Mouse (Mus musculus): ENCODE results near the gene Spcs2. TPM values are rescaled to one million over a fixed set of nuclear protein-coding genes. Genes with fewer than 3 reads are reported as not detected.

The Spcs2 gene
- total RNA-seq, 2 experiments from 2014 or later, result 86.4 to 90.6 TPM

GRCm38 (mm10) chr7:99858813-99859585 is 4.3 kb downstream of the Spcs2 start, which contains the start of gene Xrra1:
Gene Xrra1 (plus strand): TSS chr7:99859116.
- peak within 1 kb of the TSS; percentile 98 for H3K27ac ChIP-seq
- DNase-seq (ENCODE audit: extremely low spot score in 1 of 2, low spot score in 2 of 2), result peak; percentile 96 to 97
- H3K4me3 ChIP-seq, result peak within 1 kb of the TSS; percentile 79
- intact Hi-C loops (cut with DNase I), result loop anchor here (2.0 to 10.0 kb wide), 2 partner anchors 30 to 374 kb away; partner anchors contain the start of genes Neu3 and Rps3
- no peak for TF ChIP-seq CTCF (IDR thresholded peaks at IDR 0.05)

GRCm38 (mm10) chr7:99858175-99858812 is 5.0 kb downstream of the Spcs2 start:
- Histone ChIP-seq H3K4me3 (peak overlapping the region; percentile 79), H3K27ac (peak overlapping the region; percentile 98)
- intact Hi-C loops (cut with DNase I), result loop anchor here (2.0 to 10.0 kb wide), 2 partner anchors 29 to 373 kb away; partner anchors contain the start of genes Neu3 and Rps3
- no peak for TF ChIP-seq CTCF (IDR thresholded peaks at IDR 0.05)
- DNase-seq (ENCODE audit: extremely low spot score in 1 of 2, low spot score in 2 of 2), result no peak

DNA sequence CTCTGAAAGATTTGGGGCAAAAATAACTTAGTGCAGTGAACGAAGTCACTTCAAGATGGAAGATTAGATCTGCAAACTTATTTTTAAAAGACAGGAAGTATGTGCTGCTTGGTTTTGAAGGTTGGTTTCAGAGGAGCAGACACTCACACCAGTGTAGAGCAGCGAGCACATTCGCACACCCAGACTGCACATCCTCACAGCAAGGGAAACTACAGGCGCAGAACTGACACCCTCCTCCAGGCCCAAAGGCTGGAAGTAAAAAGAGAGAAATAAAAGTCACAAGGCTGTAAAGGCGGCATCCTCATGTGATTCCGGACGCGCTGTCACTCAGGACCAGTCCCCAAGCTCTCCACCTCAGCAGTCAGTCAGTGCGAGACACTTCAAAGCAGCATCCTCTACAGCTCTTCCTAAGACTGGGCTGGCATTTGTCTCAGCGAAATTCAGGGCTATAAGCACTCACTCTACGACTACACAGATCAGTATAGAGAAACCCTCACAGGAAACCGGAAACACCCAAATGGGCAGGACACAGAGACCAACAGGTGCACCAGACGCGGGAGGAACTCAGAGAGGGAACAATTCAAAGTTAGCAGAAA is 6.9 kb downstream of the Spcs2 start:
- intact Hi-C loops (cut with DNase I), result loop anchor here (10.0 kb wide), 1 partner anchor 372 kb away; the partner anchor contains the start of gene Rps3
- no peak overlapping the region for H3K27ac ChIP-seq

DNA sequence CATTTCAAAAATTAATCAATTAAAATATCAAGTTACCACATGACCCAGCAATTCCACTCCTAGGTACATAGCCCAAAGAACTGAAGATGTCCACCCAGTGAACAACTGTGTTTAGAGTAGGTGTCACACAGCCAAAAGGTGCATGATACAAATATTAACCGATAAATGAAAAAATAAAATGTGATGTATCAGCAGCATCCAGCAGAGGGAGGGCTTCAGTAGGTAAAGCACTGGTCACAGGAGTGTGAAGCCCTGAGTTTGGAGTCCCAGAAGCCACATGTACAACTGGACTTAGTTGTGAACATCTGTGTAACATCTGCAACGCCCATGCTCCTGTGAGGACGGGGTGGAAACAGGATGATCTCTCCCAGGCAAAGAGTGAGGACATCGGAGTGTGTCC is 9.0 kb downstream of the Spcs2 start:
- Histone ChIP-seq H3K4me3 (no peak overlapping the region), H3K27ac (no peak overlapping the region)
- DNase-seq (ENCODE audit: extremely low spot score in 1 of 2, low spot score in 2 of 2), result no peak
- intact Hi-C loops (cut with DNase I), result loop anchor here (10.0 kb wide), 1 partner anchor 370 kb away; the partner anchor contains the start of gene Rps3
- TF ChIP-seq CTCF (IDR thresholded peaks at IDR 0.05), result no peak

More for the DNA sequence above, 6.9 kb downstream of the Spcs2 start:
- no peak for TF ChIP-seq CTCF (IDR thresholded peaks at IDR 0.05)
- DNase-seq (ENCODE audit: extremely low spot score in 1 of 2, low spot score in 2 of 2), result no peak
- no peak overlapping the region for H3K4me3 ChIP-seq

GRCm38 (mm10) chr7:99853350-99853749 is 9.9 kb downstream of the Spcs2 start:
- TF ChIP-seq CTCF (IDR thresholded peaks at IDR 0.05), result no peak; the same call in 1 of the 2 replicates
- Histone ChIP-seq H3K4me3 (no peak overlapping the region), H3K27ac (no peak overlapping the region)
- no peak for DNase-seq (ENCODE audit: extremely low spot score in 1 of 2, low spot score in 2 of 2)
- intact Hi-C loops (cut with DNase I), result loop anchor here (10.0 kb wide), 1 partner anchor 369 kb away; the partner anchor contains the start of gene Rps3

- no peak for TF ChIP-seq CTCF (IDR thresholded peaks at IDR 0.05)
- DNase-seq (ENCODE audit: extremely low spot score in 1 of 2, low spot score in 2 of 2), result no peak
- intact Hi-C loops (cut with DNase I), result loop anchor here (10.0 kb wide), 1 partner anchor 367 kb away; the partner anchor contains the start of gene Rps3
- Histone ChIP-seq H3K4me3 (no peak overlapping the region), H3K27ac (no peak overlapping the region)
Observed at GRCm38 (mm10) chr7:99851618-99852017, 11.6 kb downstream of the Spcs2 start.

- no peak overlapping the region for H3K4me3 ChIP-seq
- DNase-seq (ENCODE audit: extremely low spot score in 1 of 2, low spot score in 2 of 2), result no peak
- intact Hi-C loops (cut with DNase I), result loop anchor here (10.0 kb wide), 1 partner anchor 366 kb away; the partner anchor contains the start of gene Rps3
- no peak overlapping the region for H3K27ac ChIP-seq
- no peak for TF ChIP-seq CTCF (IDR thresholded peaks at IDR 0.05)
Observed at GRCm38 (mm10) chr7:99851121-99851520, 12.1 kb downstream of the Spcs2 start.

DNA sequence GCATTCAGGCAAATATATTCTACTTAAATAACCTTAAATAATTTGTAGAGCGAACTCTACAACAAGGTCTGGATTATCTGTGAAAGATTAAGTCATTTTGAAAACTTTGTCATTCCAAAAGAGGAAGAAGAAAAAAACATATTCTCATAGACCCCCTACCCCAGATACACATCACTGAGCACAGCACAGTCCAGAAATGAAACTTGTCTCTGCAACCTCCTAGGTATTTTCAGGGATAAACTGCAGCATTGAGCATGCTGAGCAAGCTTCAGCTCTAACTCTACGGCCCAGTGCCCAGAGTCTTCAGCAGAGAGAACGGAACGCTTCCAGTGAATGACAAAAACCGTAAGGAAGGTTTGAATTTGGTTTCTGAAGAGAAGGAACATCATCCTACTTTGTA is 12.7 kb downstream of the Spcs2 start:
- intact Hi-C loops (cut with DNase I), result loop anchor here (10.0 kb wide), 1 partner anchor 366 kb away; the partner anchor contains the start of gene Rps3
- TF ChIP-seq CTCF (IDR thresholded peaks at IDR 0.05), result no peak
- Histone ChIP-seq H3K27ac (no peak overlapping the region), H3K4me3 (no peak overlapping the region)
- no peak for DNase-seq (ENCODE audit: extremely low spot score in 1 of 2, low spot score in 2 of 2)

- intact Hi-C loops (cut with DNase I), result no loop called here
Observed at GRCm38 (mm10) chr7:99845533-99846236, 17.6 kb downstream of the Spcs2 start.

DNA sequence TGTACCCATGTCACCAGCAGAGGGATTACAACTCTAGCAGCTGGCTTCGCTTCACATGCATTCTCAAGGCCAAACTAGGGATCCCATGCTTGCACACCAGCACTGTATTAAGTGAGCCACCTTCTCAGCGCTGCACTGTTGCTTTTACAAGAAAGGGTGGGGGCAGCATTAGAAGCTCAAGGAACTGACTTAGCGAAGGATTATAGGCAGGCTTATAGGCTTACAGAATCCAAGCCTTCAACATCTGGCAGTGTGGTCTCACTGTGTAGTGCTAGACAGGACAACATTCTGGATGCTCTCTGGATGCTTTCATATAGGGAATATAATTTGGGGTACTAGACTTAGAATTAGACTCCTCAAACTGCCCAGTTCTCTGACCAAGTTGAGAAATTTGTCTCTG is 25.0 kb downstream of the Spcs2 start:
- Histone ChIP-seq H3K27ac (no peak overlapping the region), H3K4me3 (no peak overlapping the region)
- no peak for TF ChIP-seq CTCF (IDR thresholded peaks at IDR 0.05)
- intact Hi-C loops (cut with DNase I), result no loop called here
- DNase-seq (ENCODE audit: extremely low spot score in 1 of 2, low spot score in 2 of 2), result no peak

More at GRCm38 (mm10) chr7:99845533-99846236, 17.6 kb downstream of the Spcs2 start:
- no peak for DNase-seq (ENCODE audit: extremely low spot score in 1 of 2, low spot score in 2 of 2)
- H3K27ac ChIP-seq, result no peak overlapping the region
- no peak for TF ChIP-seq CTCF (IDR thresholded peaks at IDR 0.05)
- no peak overlapping the region for H3K4me3 ChIP-seq
